Mouse (Mus musculus) bone marrow macrophage, adult 2 months (primary cell): ENCODE results near the gene Cars2. TPM values are rescaled to one million over a fixed set of nuclear protein-coding genes. Genes with fewer than 3 reads are reported as not detected.

Source experiments
- H3K27ac ChIP-seq: 2 replicates; pipeline ENCODE4 v1.5.1; 2012; ENCODE audit warnings: low read depth, low read length; ENCODE audit not compliant: insufficient read depth
- H3K4me1 ChIP-seq: 2 replicates; pipeline ENCODE4 v1.6.1; 2012; ENCODE audit warnings: low read length; ENCODE audit not compliant: control insufficient read depth, insufficient read depth
- H3K4me3 ChIP-seq: 2 replicates; pipeline ENCODE4 v1.5.1; 2012; ENCODE audit warnings: mild to moderate bottlenecking, low read length, moderate library complexity; ENCODE audit not compliant: insufficient read depth
- CTCF ChIP-seq: IDR thresholded peaks from 2 replicates; pipeline ENCODE4 v1.5.1; 2012; ENCODE audit warnings: low read depth, mild to moderate bottlenecking, low read length, moderate library complexity
- POLR2A ChIP-seq: IDR thresholded peaks from 2 replicates; pipeline ENCODE4 v1.6.1; 2012; ENCODE audit warnings: mild to moderate bottlenecking, low read depth, low read length, borderline replicate concordance
- polyA plus RNA-seq: library from polyadenylated mRNA; stranded (reverse); fragments of >200 nt; gene quantifications from 2 replicates; pipeline ENCODE4 v1.2.4, GENCODE M21; 2012; ENCODE audit not compliant: missing spikeins, insufficient read depth, insufficient read length

The Cars2 gene
- polyA plus RNA-seq, 1 experiment: 19.5 TPM

DNA sequence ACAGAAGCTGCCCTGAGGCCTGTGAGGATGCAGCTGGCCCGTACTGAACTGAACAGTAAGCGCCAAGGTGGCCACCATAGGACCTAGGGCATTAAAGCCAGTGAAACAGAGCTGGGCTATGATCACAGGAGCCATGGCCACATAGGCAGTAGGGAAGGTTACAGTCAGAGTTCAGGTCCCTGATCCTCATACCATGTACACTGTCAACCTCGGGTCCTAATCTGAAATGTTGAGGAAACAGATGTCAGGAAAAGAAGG lies 85.9 kb downstream of the Cars2 start:
- H3K4me3 ChIP-seq: peak overlapping the region; percentile 27
- no peak for TF ChIP-seq CTCF
- TF ChIP-seq POLR2A: no peak

More for the DNA sequence above, 85.9 kb downstream of the Cars2 start:
- Histone ChIP-seq H3K27ac (peak overlapping the region; percentile 85), H3K4me1 (peaks cover 62% of the 10 kb centered on the region)

Other genes with a start within 250 kb of the Cars2 start
- 2.6 and 2.7 TPM in 2 replicates for gene Col4a2, start 238.0 kb downstream of the Cars2 start, polyA plus RNA-seq
- 2.7 and 7.2 TPM in 2 replicates for gene Col4a1, start 238.0 kb downstream of the Cars2 start, polyA plus RNA-seq
- gene Rab20, start 72.1 kb downstream of the Cars2 start, polyA plus RNA-seq: 12.2 and 12.5 TPM in 2 replicates
- 45.1 and 48.0 TPM in 2 replicates for gene Naxd, start 53.3 kb downstream of the Cars2 start, polyA plus RNA-seq
- 52.6 and 59.4 TPM in 2 replicates for gene Ing1, start 4.8 kb upstream of the Cars2 start, polyA plus RNA-seq
- gene Ankrd10, start 85.0 kb upstream of the Cars2 start, polyA plus RNA-seq: 23.0 and 25.8 TPM in 2 replicates
- not detected in 2 replicates for gene 1700016D06Rik, start 150.3 kb upstream of the Cars2 start, polyA plus RNA-seq
- 53.8 and 59.8 TPM in 2 replicates for gene Arhgef7, start 176.9 kb upstream of the Cars2 start, polyA plus RNA-seq